Mouse (Mus musculus) intestine, postnatal 0 days (tissue): Measurements from ENCODE around the gene Pard3b. TPM values are rescaled to one million over a fixed set of nuclear protein-coding genes. Genes with fewer than 3 reads are reported as not detected.
A peak's percentile ranks its signal among the peaks of the same experiment; 100 is the strongest.

Source experiments
- ATAC-seq: fragments of 200-750 bp; cut with Nextera tagmentation; 2 replicates; pipeline ENCODE4 v1.8.0; 2017; ENCODE audit warnings: mild to moderate bottlenecking, moderate TSS enrichment, moderate library complexity
- H3K27ac ChIP-seq: fragments of 300-500 bp; sonication (generic); 2 replicates; pipeline ENCODE4 v1.5.1; 2014; ENCODE audit warnings: mild to moderate bottlenecking, low read depth, low read length, moderate library complexity
- H3K27me3 ChIP-seq: fragments of 300-500 bp; sonication (generic); replicated peaks from 2 replicates; pipeline ENCODE4 v1.6.1; 2014; ENCODE audit warnings: low read length, mixed read lengths; ENCODE audit not compliant: control insufficient read depth, insufficient read depth
- H3K36me3 ChIP-seq: fragments of 300-500 bp; sonication (generic); 2 replicates; pipeline ENCODE4 v1.6.1; 2014; ENCODE audit warnings: mild to moderate bottlenecking, moderate library complexity; ENCODE audit not compliant: control insufficient read depth, insufficient read depth
- H3K4me1 ChIP-seq: fragments of 300-500 bp; sonication (generic); replicated peaks from 2 replicates; pipeline ENCODE4 v1.6.1; 2014; ENCODE audit warnings: antibody characterized with exemption, low read length, mixed read lengths; ENCODE audit not compliant: control insufficient read depth, insufficient read depth
- H3K4me2 ChIP-seq: fragments of 300-500 bp; sonication (generic); replicated peaks from 2 replicates; pipeline ENCODE4 v1.6.1; 2014; ENCODE audit warnings: low read depth, mild to moderate bottlenecking, moderate library complexity
- H3K4me3 ChIP-seq: fragments of 300-500 bp; sonication (generic); 2 replicates; pipeline ENCODE4 v1.5.1; 2014; ENCODE audit warnings: low read depth, low read length
- H3K9ac ChIP-seq: fragments of 300-500 bp; sonication (generic); 2 replicates; pipeline ENCODE4 v1.6.1; 2014; ENCODE audit warnings: mild to moderate bottlenecking, low read depth, low read length
- H3K9me3 ChIP-seq: fragments of 300-500 bp; sonication (generic); 2 replicates; pipeline ENCODE4 v1.6.1; 2016; ENCODE audit warnings: mixed run types; ENCODE audit not compliant: control insufficient read depth
- CTCF ChIP-seq: sonication (generic); IDR thresholded peaks from 2 replicates; pipeline ENCODE4 v1.5.1; 2016; ENCODE audit warnings: low read depth, mild to moderate bottlenecking, control low read depth, antibody characterized with exemption, moderate library complexity
- WGBS: fragments of 180-500 bp; shearing (Covaris S2); extraction: QIAGEN DNeasy Blood & Tissue Kit; methylation state at CpG from one replicate; pipeline ENCODE4 v1.1.7; 2014; 5-methylcytosine and 5-hydroxymethylcytosine counted together
- polyA plus RNA-seq: library from polyadenylated mRNA; unstranded; fragments of >200 nt; fragmentation: Nextera tagmentation; extraction: Ambion mirVana; gene quantifications from 2 replicates; pipeline ENCODE4 v1.2.1, GENCODE M21; 2015

The Pard3b gene
- polyA plus RNA-seq, 1 experiment from 2014 or later = 17.2 TPM

- WGBS = 49% methylated on average over 7 of the region's 7 CpGs
- TF ChIP-seq CTCF = no peak
- no peak for ATAC-seq
- 0 out of 2 replicates have a peak, but pooled peaks cover 3% of the 10 kb centered on the region for H3K4me1 ChIP-seq
- no peak overlapping the region for H3K27ac ChIP-seq
- no peaks in the 10 kb centered on the region; the same call in 1 of the 2 replicates for H3K36me3 ChIP-seq
- peaks cover 3% of the 10 kb centered on the region; the same call in 1 of the 2 replicates for H3K9me3 ChIP-seq
- no peak overlapping the region for H3K9ac ChIP-seq
- H3K4me2 ChIP-seq = no peak overlapping the region
- no peaks in the 10 kb centered on the region for H3K27me3 ChIP-seq
- H3K4me3 ChIP-seq = no peak overlapping the region
Measured at GRCm38 (mm10) chr1:62071139-62071538, 432.5 kb downstream of the Pard3b start.

GRCm38 (mm10) chr1:62076171-62076570, 437.5 kb downstream of the Pard3b start:
- H3K4me3 ChIP-seq = no peak overlapping the region
- H3K4me1 ChIP-seq = no peaks in the 10 kb centered on the region
- H3K9ac ChIP-seq = no peak overlapping the region
- WGBS = 97% methylated on average over 3 of the region's 3 CpGs
- no peak overlapping the region for H3K4me2 ChIP-seq
- ATAC-seq = no peak
- H3K9me3 ChIP-seq = no peaks in the 10 kb centered on the region
- no peaks in the 10 kb centered on the region for H3K27me3 ChIP-seq
- H3K36me3 ChIP-seq = no peaks in the 10 kb centered on the region
- no peak for TF ChIP-seq CTCF
- H3K27ac ChIP-seq = no peak overlapping the region

- H3K27ac ChIP-seq = no peak overlapping the region
- H3K9ac ChIP-seq = no peak overlapping the region
- no peaks in the 10 kb centered on the region for H3K4me1 ChIP-seq
- H3K27me3 ChIP-seq = no peaks in the 10 kb centered on the region
- 85% methylated on average over 4 of the region's 4 CpGs for WGBS
- no peaks in the 10 kb centered on the region for H3K36me3 ChIP-seq
- H3K9me3 ChIP-seq = no peaks in the 10 kb centered on the region
- no peak overlapping the region for H3K4me2 ChIP-seq
- no peak for ATAC-seq
- no peak overlapping the region for H3K4me3 ChIP-seq
- no peak for TF ChIP-seq CTCF
Measured at GRCm38 (mm10) chr1:62081129-62081528, 442.5 kb downstream of the Pard3b start.

DNA sequence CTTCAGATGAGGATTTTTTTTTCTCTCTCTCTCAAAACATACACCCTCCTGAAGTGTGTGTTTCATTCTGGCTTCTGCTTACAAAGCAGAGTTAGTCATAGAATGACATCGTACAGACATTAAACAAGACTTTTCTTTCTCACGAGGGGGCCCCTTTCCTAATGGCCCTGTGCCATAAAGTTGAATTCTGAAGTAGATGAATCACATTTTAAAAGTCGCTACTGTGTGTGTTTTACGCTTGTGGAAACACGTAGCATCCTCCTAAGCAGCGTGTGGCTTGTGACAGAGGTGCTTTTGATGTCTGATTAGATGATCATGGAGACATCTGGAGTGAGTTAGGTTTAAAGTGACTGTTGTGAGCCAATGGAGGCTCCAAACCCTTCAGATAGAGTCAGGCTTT, 447.4 kb downstream of the Pard3b start:
- no peak overlapping the region for H3K27ac ChIP-seq
- ATAC-seq = no peak
- 13% methylated on average over 6 of the region's 6 CpGs for WGBS

GRCm38 (mm10) chr1:62087464-62087863, 448.8 kb downstream of the Pard3b start:
- Histone ChIP-seq H3K36me3 (no peaks in the 10 kb centered on the region), H3K4me3 (no peak overlapping the region), H3K27ac (no peak overlapping the region), H3K4me1 (no peaks in the 10 kb centered on the region), H3K27me3 (no peaks in the 10 kb centered on the region), H3K9me3 (no peaks in the 10 kb centered on the region), H3K4me2 (no peak overlapping the region), H3K9ac (no peak overlapping the region)
- TF ChIP-seq CTCF = no peak
- no peak for ATAC-seq
- 75% methylated on average over 10 of the region's 10 CpGs for WGBS

More for the DNA sequence above, 447.4 kb downstream of the Pard3b start:
- H3K36me3 ChIP-seq = no peaks in the 10 kb centered on the region
- H3K27me3 ChIP-seq = no peaks in the 10 kb centered on the region
- no peak overlapping the region for H3K9ac ChIP-seq
- TF ChIP-seq CTCF = no peak
- H3K4me2 ChIP-seq = 0 out of 2 replicates have a peak overlapping the region, but pooled peaks have one; percentile 9
- H3K9me3 ChIP-seq = no peaks in the 10 kb centered on the region
- H3K4me1 ChIP-seq = no peaks in the 10 kb centered on the region
- H3K4me3 ChIP-seq = no peak overlapping the region

DNA sequence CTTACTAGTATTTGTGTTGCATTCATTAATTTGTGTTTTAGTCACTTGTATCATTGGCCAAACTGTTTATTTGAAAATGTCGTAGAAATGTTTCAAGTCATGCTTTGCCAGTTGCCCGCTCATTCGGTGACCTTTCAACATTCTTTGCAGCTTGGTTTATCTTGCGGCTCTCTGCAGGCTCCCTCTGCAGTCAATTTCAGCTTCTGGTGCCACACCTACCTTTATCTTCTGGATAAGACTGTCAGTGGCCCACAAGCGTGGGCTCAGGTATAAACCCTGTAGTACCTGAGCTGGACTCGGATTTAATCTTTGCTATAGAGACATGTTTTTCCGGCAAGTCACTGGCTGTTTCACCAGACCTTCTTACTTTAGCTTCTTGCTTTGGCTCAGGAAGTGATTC, 456.3 kb downstream of the Pard3b start:
- 41% methylated on average over 7 of the region's 7 CpGs for WGBS
- no peak overlapping the region for H3K4me3 ChIP-seq
- no peak for ATAC-seq
- no peaks in the 10 kb centered on the region for H3K36me3 ChIP-seq
- TF ChIP-seq CTCF = peak; percentile 16; the same call in 1 of the 2 replicates
- 0 out of 2 replicates have a peak overlapping the region, but pooled peaks have one; percentile 13 for H3K4me2 ChIP-seq
- no peak overlapping the region for H3K27ac ChIP-seq
- H3K27me3 ChIP-seq = no peaks in the 10 kb centered on the region
- no peaks in the 10 kb centered on the region for H3K9me3 ChIP-seq
- H3K4me1 ChIP-seq = no peaks in the 10 kb centered on the region
- H3K9ac ChIP-seq = no peak overlapping the region

GRCm38 (mm10) chr1:62122426-62122825, 483.8 kb downstream of the Pard3b start:
- Histone ChIP-seq H3K4me2 (no peak overlapping the region), H3K4me3 (no peak overlapping the region), H3K36me3 (no peaks in the 10 kb centered on the region), H3K9ac (no peak overlapping the region), H3K4me1 (no peaks in the 10 kb centered on the region), H3K27me3 (no peaks in the 10 kb centered on the region), H3K9me3 (no peaks in the 10 kb centered on the region), H3K27ac (peak overlapping the region; percentile 29; the same call in 1 of the 2 replicates)
- no peak for TF ChIP-seq CTCF
- ATAC-seq = peak; percentile 77
- 55% methylated on average over 1 of the region's 1 CpGs for WGBS
